Mouse (Mus musculus) mouse trophoblast stem cell (cell line): ENCODE data around the gene Cdon.
"Not testable (repeated sequence)": the region's sequence is repeated elsewhere in the genome, so short reads cannot be mapped to it uniquely, and the experiment has no call there.

Experiments used
- in situ Hi-C, 2 experiments: fragments of 300-500 bp; cut with MseI, MboI; formaldehyde crosslinking; loops; 2 replicates in 1 of 2; 3 replicates in 1 of 2; pipeline ENCODE4 v1.15.1; 2025

The Cdon gene

DNA sequence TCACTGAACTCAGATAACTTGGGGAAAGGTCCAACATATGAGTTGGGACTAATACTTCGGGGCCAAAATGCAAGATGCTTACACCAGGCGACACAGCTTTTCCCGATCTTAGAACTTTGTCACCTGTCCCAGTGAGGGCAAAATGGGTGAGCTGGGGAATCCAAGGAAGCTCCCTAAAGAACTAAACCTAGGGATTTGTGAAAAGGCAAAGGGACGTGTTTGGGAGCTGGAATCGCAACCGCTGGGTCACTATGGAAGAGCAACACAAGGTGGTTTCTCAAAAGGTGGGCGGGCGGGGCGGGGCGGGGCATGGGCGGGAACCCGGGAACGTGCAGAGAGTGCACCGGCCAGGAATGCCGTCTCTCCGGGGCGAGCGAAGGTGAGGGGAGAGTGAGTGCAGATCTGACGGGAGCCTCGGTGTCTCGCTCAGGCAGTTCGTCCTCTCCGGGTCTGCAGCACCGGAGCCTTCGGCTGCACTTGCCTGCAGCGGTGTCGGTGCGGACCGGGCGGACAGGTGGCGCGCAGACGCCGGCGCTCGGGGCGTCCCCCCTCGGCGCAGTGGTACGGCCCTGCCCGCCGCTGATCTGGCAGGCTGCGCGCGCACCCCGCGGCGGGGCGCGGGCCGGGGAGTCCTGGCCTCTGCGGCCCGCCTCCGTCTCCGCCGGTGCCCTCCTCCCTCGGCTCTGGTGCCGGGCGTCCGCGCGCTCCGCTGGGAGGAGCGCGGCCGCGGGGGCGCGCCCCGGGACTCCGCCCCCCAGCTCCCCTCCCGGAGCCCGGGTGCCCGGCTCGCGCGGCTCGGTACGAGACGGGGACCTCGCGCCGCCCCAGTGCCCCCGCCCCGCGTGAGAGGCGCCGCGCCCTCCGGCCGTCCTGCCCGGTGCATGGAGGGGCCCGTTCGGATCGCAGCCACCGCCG lies at the start of gene Cdon:
Gene Cdon (plus strand): TSS at position 324 of the 915 bp plus-strand sequence.
- in situ Hi-C loops: no loop called here

- in situ Hi-C loops: no loop called here
Observed at GRCm38 (mm10) chr9:35372324-35373101, 48.4 kb upstream of the Cdon start.

DNA sequence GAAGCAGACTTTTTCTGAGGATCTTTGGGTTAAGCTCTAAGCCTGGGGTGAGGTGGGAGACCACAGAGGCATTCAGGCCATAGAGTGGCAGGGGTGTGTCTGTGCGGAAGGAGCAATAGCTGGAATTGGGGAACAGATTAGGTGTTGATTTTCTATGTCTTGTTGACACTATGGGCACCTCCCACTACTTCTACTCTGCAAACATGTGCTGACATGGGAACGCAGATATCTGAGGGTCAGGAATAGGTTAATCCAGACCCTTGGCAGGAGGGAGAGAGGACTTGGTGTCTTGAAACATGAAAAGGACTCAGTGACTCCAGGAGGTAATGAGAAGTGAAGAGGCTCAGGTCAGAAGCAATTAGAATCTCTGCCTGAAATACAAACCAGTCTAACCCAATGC lies 43.0 kb upstream of the Cdon start:
- in situ Hi-C loops: no loop called here

- in situ Hi-C loops: no loop called here
Observed at GRCm38 (mm10) chr9:35378991-35379390, 41.9 kb upstream of the Cdon start.

DNA sequence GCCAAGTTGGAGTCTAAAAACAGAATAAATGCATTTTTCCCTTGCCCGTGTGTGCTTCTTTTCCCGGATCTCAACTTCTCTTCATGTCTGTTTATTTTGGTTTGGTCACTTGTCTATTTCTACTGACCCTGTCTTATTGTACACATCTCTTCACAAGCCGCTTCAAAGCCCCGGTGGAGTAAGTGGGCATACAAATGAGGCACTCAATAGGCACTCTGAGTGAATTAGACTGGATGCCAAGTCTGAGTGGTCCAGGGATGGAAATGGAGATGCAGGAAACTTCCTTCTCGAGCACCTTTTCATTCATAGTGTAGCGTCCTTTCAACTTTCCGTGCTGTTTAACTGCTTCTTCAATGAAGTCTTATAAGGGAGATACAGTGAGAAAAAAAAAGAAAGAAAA lies 21.0 kb upstream of the Cdon start:
- in situ Hi-C loops: no loop called here

- in situ Hi-C loops: no loop called here
Observed at GRCm38 (mm10) chr9:35400398-35400797, 20.5 kb upstream of the Cdon start.

- in situ Hi-C loops: no loop called here
Observed at GRCm38 (mm10) chr9:35400831-35401230, 20.1 kb upstream of the Cdon start.

DNA sequence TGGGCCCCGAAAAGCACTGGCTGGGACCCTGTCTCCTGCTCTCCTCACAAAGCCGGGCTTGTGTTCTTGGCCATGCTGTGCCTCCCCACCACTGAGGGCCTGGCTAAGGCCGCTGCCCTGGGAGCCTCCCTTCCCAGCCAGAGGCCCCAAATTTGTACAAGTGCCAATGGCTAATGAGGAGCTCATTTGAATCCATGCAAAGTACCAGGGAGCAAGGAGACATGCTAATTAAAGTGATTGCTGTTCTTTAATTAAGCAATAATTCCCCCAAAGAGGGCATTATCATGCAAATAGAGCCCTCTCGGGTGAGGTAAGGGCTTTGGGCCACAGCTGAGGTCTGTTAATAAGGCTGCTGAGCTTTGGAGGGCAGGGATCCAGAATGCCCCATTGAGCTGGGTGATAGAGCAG lies 18.3 kb upstream of the Cdon start:
- in situ Hi-C loops: no loop called here

GRCm38 (mm10) chr9:35403490-35403889 lies 17.4 kb upstream of the Cdon start:
- in situ Hi-C loops: no loop called here

DNA sequence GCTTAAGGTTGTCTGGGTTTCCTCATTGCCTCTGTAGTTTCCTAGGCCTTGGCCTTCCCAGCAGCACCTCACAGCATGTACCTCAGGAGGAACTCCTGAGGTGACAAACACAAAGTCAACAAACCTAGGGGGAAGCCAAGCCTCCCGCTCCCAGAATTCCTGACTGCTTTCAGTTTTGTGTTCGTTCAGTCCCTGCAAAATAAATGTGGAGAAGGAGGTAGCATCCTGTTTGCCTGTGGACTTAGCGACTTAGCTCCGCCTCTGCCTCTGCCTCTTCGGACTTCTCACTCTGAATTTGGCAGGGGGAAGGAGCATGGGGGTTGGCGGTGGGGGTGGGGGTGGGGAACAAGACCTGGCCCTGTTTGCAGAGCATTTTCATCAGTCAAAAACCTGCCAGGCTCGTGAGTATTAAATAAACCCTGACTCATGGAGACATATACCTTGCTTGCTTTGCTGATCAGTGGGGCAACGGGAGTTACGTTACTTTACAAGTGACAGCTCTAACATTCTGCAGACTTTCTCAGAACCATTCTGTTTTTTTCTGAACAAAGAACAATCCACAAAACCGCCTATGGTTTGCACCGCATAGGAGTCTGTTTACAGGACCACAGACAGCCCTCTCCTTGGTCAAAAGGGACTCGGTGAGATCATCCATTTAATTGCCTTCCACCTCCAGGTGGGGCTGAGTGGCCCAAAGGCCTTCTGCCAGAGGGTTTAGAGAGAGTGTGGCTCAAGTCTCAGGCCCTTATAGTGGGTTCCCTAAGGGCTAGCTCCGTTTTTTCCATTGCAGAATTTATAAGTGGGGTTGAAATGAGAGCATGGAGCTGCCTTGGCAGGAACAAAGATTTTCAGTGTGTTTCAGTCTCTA lies 15.7 kb upstream of the Cdon start:
- in situ Hi-C loops: no loop called here

DNA sequence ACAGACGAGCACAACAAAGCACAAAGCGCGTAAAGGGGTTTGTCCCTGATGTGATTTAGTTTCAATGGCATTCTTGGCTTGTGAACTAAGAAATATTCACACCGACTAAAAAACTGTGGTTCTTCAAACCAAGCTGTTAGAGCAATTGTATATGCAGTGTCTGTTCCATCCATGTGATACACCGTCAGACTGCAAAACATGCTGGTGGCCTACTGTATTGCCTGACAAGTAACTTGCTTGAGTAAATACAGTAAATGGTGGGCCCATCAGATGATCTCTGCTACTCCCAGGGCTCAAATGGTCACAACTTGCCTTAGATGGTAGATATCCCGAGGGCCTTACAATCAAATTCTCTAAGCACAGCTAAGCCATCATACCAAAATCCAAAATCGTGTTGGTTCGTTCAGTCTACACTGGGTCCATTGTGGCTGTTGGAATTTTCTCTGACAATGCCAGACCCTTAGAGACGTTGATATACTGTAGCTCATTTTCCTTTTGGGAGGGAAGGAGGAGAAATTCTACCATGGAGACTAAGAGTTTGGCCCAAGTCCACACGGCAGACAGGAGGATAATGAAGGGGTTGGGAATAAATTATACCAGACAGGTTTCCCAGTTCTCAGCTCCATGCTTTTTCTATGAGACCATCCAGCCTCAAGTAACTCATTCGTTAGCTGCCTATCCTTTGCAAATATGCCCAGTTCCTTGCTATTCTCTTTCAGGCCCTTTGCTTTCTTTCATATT lies 9.5 kb upstream of the Cdon start:
- in situ Hi-C loops: no loop called here

GRCm38 (mm10) chr9:35411975-35412374 lies 9.0 kb upstream of the Cdon start:
- in situ Hi-C loops: no loop called here

DNA sequence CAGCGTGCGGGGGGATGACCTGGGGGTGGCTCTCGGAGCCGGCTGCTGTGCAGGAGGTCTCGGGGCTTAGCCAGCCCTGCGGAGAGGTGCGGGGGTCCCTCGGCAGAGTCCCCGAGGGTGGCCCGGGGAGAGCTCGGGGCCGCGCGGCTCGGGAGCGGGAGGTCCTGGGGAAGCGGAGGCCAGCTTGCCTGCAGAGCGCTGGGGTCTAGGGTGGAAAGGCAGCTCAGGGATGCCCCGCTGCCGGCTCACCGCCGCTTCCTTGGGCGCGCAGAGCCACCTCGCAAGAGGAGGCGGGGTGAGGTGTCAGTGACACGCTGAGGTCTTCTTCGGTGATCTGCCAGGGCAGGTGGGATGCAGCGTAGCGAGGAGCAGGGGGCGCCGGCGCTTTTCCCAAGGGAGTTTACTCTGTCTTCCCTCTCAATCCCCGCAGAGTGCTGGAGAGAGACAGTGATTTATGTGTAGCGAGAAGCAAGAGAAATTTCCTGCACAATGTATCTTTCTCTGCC lies 855 bp downstream of the Cdon start:
- in situ Hi-C loops: no loop called here

DNA sequence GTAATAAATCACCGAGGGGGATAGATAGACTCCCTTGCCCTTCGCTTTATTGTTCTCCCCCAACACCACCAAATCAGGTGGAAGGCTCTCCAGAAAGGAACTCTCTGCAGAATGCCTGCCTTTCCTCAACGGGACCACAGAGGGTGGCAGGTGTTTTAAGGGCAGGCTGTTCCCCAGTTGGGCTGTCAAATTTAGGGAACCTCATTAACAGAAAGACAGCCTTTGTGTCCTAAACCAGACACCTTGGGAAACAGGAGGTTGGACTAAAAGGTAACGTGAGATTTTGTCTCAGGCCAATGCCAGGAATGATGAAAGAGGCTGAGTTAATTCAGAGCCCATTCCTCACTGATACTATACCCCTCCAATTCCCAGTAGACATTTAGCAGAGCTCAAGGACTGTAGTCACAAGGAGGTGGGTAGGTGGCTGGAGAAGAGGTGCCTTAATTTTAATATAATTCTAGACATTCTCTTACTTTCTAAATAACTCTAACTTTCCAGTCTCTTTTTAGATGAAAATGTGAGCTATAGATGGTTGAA lies 1.5 kb downstream of the Cdon start:
- in situ Hi-C loops: no loop called here

DNA sequence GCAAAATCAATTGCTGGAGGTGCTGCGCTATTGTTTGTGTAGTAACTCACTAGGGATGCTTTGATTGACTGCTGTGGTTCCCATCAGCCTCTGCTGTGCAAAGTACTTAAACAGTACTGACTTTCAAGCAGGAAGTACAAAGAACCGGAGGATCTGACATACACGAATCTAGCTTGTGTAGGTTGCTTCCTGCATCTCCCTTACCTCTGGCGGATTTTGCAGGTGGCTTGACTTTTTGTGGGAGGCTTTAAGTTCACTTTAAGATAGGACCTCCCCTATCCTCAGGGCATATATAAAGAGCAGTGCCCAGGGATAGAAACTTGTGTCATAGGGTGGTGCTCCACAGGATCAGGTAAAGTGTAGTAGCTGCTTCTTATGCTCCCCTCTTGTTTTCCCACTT lies 2.3 kb downstream of the Cdon start:
- in situ Hi-C loops: no loop called here

GRCm38 (mm10) chr9:35424671-35425070 lies 3.7 kb downstream of the Cdon start:
- in situ Hi-C loops: no loop called here

DNA sequence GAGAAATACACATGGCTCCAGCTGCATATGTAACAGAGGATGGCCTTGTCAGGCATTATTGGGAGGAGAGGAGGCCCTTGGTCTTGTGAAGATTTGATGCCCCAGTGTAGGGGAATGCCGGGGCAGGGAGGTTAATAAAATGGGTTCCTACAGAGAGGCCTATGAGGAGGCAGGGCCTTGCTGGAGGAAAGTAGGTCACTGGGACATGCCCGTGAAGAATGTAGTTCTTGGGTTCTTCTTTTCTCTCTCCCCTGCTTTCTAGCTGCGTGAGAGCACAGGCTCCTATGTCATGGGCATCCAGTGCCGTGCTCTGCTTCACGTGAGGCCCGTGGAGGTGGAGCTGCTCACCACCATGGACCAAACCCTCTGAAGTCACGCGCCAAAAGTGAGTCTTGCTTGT lies 9.5 kb downstream of the Cdon start:
- in situ Hi-C loops: no loop called here

DNA sequence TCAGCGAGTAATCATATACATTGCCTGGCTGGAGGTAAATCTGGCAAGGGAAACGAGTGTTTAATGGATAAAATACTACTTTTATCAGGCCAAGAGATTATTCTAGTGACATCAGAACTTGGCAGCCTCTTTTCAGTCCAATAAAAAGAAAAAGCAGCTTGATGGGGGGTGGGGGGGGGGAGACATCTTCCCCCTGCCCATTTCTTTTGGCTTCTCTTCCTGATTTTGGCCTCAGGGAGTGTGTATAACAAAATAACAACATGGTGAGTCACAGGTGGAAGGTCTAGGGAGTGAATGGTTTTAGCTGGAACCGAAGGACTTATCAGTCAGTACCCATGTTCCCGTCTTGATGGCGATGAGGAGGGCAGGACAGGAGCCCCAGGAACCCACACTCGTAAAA lies 10.5 kb downstream of the Cdon start:
- in situ Hi-C loops: no loop called here

DNA sequence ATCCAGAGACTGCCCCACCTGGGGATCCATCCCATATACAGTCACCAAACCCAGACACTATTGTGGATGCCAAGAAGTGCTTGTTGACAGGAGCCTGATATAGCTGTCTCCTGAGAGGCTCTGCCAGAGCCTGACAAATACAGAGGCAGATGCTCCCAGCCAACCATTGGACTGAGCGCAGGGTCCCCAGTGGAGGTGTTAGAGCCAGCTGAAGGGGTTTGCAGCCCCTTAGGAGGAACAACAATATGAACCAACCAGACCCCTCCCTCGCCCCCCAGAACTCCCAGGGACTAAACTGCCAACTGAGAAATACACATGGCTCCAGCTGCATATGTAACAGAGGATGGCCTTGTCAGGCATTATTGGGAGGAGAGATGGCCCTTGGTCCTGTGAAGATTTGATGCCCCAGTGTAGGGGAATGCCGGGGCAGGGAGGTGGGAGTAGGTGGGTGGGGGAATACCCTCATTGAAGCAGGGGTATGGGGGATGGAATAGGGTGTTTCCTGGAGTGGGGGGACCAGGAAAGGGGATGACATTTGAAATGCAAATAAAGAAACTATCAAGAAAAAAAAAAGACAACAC lies 11.9 kb downstream of the Cdon start:
- in situ Hi-C loops: not testable (repeated sequence)

GRCm38 (mm10) chr9:35434340-35434739 lies 13.4 kb downstream of the Cdon start:
- in situ Hi-C loops: no loop called here
